Mouse (Mus musculus) neutrophil, adult 65 days (primary cell): Measurements from ENCODE around the gene Gm9767. TPM values are rescaled to one million over a fixed set of nuclear protein-coding genes. Genes with fewer than 3 reads are reported as not detected.

ENCODE experiments used
- total RNA-seq: library from RNA; stranded (reverse); gene quantifications from 2 replicates; pipeline ENCODE4 v1.2.4, GENCODE M21; 2023

Gm9767 gene
- not detected in 2 replicates for total RNA-seq

GRCm38 (mm10) chr10:26077671-26078481 is at the start of gene Gm9767:
Gm9767 (plus strand) TSS chr10:26078255.

GRCm38 (mm10) chr10:26078521-26079142 is 577 bp downstream of the Gm9767 start, which contains the start of gene Tmem200a:
Tmem200a (minus strand) TSS chr10:26079052.

Other genes with a start within 250 kb of the Gm9767 start
- gene Tmem200a, start 797 bp downstream of the Gm9767 start, total RNA-seq, result not detected in 2 replicates
- gene Samd3, start 151.5 kb downstream of the Gm9767 start, total RNA-seq, result not detected in 2 replicates